Mouse (Mus musculus): ENCODE results near the gene Gzmn. TPM values are rescaled to one million over a fixed set of nuclear protein-coding genes. Genes with fewer than 3 reads are reported as not detected.
"Not testable (repeated sequence)": the region's sequence is repeated elsewhere in the genome, so short reads cannot be mapped to it uniquely, and the experiment has no call there.

The Gzmn gene
- not detected in 2 replicates for polyA plus RNA-seq (2012)

DNA sequence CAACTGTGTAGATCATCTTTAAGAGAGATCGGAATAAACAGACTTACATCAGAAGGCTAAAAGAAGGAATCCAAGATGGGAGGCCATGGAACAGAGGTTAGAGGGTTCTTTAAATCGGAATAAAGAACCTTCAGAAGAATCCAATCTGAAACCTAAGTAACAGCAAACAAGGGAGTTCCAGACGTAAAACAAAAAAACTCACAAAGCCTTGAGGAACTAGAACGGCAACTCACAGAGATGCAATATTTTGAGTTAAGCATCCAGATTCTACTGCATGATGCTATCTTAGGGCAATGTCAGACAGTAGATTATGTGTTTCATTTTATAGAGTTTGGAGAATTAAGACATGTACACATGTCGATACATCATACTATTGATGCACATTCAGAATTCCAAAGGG lies at the start of gene Gzmn:
Gene Gzmn, minus strand, starts transcription at position 101 of the 400 bp plus-strand sequence.
- no peak for TF ChIP-seq GATA1 (IDR thresholded peaks at IDR 0.05; ENCODE audit: low read length)

DNA sequence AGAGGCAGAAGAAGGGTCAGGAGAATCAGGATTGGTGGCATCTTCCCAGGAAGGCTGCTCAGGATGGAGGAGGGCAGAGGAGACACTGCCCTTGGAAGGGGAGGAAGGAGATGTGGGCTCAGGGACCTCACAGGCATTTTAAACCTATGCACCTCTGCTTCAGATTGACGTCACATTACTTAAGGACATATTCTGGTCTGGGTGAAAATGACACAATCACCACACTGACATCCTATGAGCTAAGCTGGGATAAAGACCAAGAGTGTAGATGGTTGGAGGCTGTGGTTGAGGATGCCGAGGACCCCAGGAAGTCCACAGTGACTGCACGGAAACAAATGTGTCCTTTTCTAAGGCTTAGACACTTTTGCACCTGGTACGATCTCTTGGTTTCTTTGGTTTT lies 36.9 kb upstream of the Gzmn start, which contains the start of gene Gzmf:
Gene Gzmf, minus strand, starts transcription at position 101 of the 400 bp plus-strand sequence.
- TF ChIP-seq GATA1 (IDR thresholded peaks at IDR 0.05; ENCODE audit: low read length) = no peak

DNA sequence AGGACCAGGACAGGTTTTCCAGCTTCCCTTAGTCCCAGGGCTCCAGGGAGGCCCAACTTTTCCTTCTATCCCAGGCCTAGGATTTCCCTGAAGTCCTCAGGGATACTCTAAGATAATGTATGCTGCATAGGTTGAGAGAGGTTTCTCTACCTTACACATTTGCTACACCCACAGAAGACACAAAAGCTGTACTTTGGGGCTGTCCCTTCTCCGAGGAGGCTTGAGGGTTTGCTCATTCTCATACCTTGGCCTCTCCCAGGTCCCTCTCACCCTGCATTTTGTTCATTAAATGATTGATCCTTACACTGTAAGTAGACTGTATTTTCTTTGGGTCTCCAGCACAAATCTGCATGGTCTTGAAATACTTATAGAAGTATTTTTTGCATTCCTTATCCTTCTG lies 31.2 kb upstream of the Gzmn start:
- TF ChIP-seq GATA1 (IDR thresholded peaks at IDR 0.05; ENCODE audit: low read length) = no peak

DNA sequence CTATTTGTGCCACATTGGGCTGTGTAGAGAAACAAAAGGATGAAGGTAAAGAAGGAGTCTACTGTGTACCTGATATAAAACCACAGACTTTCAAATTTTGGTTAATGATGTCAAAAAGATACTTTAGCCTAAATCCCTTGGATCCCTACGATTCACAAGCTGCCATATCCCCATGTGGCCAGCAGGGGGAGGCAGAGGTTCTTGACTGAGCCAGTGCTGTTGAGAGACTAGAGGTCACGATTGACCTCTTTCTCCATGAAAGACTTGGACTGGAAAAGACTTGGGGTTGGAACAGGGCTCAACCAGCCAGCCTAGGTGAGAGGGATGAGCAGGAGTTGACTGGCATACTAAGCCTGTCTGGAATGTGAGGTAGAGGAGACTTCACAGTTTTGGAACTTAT lies 29.6 kb upstream of the Gzmn start:
- no peak for TF ChIP-seq GATA1 (IDR thresholded peaks at IDR 0.05; ENCODE audit: low read length)

DNA sequence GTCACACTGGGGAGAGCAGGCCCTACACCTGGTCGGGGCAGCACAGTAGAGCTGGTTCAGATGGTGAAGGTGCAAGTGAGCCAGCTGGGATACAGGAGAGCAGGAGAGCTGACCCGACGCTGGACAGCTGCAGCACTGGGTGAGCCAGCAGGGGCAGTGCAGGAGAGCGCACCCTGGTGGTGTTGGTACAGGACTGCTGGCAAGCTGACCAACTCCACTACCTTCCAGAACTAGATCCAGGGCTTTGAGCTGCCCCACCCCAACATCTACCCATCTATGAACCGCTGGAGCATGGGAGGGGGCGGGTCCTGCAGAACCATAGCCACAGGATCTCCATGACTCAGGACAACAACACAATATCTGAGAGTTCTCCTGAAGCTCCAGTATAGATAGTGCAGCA lies 12.5 kb upstream of the Gzmn start:
- no peak for TF ChIP-seq GATA1 (IDR thresholded peaks at IDR 0.05; ENCODE audit: low read length)

DNA sequence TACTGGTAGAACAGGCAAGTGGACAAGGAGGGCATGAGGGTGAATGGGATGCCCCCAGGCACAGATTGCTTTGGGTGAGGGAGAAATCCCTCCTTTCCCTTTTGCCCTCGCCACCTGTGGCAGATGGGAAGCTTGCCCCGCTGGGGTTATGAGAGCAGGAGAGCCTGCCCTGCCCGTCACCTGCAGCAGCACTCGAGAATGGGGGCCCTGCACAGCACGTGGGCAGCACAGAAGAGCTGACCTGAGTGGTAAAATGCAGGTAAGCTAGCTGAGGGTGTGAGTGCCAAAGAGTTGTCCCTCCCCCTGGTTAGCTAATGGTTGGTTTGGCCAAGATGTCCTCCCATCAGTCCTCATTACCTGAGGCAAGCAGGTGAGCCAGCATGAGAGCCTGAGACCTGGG lies 12.1 kb upstream of the Gzmn start:
- no peak for TF ChIP-seq GATA1 (IDR thresholded peaks at IDR 0.05; ENCODE audit: low read length)

DNA sequence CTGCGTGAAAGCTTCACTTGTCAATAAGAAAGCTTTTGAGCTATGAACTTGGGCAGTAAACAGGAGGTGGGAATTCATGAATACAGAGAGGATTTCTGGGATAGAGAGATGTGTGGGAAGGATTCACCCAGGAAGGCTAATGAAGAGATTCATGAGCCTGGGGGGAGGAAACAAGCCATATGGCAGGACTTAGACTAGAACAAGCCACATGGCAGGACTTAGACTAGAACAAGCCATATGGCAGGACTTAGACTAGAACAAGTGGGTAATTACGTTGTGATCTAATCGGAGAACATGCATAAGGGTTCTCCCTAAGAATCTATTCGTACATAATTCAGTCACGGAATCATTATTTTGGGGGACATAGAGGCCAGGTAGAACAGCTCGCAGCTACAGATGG lies 1.0 kb downstream of the Gzmn start:
- no peak for TF ChIP-seq GATA1 (IDR thresholded peaks at IDR 0.05; ENCODE audit: low read length)

DNA sequence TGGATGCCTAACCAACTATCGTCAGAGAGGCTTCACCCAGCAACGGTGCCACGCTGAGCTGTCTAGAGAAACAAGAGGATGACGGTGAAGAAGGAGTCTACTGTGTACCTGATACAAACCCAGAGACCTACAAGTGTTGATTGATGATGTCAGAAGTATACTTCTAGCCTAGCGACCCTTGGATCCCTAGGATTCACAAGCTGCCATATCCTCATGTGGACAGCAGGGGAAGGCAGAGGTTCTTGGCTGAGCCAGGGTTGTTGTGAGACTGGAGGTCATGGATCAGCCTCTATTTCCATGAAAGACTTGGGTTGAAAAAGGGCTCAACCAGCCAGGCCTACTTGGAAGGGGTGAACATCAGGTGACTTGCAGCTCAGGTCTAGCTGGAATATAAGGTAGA lies 1.7 kb downstream of the Gzmn start:
- TF ChIP-seq GATA1 (IDR thresholded peaks at IDR 0.05; ENCODE audit: low read length) = no peak

DNA sequence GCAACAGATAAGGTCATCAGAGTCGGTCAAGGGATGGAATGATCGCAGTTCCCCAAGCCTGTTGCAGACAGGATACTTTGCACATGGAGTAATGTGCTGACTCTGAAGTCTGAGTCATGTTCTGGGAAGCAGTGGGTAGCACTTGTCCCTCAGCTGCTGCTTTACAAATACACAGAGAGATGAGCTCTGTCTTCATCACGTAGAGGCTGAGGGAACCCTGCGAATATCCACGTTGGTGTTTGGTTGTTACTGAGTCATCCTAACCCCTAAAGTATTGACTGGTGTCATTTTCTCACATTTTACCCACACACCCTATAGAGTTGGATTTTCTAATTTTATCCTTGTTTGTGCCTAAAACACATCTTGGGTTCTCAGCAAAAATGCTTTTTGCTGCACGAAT lies 6.4 kb downstream of the Gzmn start:
- TF ChIP-seq GATA1 (IDR thresholded peaks at IDR 0.05; ENCODE audit: low read length) = no peak

DNA sequence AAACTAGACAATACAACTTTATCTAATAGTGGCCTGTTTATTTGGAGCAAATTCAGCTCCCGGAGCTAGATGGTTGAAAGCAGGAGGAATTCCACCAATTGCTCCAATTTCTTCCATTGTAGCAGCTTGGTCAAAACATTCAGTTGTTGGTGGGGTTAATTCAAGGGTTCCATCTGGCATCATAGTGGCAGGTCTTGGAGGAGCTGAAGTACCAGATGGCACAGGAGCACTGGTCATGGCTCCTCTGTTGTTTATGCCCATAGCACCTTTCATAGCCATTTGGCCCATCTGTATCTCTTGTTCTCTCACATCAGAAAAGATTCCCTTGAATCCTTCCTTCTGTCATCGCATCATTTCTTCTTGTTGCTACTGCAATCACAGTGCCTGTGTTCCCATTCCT lies 12.3 kb downstream of the Gzmn start:
- no peak for TF ChIP-seq GATA1 (IDR thresholded peaks at IDR 0.05; ENCODE audit: low read length)

DNA sequence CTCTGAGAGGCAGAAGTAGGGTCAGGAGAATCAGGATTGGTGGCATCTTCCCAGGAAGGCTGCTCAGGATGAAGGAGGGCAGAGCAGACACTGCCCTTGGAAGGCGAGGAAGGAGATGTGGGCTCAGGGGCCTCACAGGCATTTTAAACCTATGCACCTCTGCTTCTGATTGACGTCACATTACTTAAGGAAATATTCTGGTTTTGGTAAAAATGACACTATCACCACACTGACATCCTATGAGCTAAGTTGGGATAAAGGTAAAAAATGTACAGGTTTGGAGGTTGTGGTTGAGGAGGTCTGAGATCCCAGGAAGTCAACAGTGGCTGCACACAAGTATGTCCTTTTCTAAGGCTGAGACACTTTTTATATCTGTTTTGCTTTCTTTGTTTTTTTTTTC lies 14.9 kb downstream of the Gzmn start, which contains the start of gene Gzmg:
Gene Gzmg, minus strand, starts transcription at position 101 of the 400 bp plus-strand sequence.
- TF ChIP-seq GATA1 (IDR thresholded peaks at IDR 0.05; ENCODE audit: low read length) = not testable (repeated sequence)

DNA sequence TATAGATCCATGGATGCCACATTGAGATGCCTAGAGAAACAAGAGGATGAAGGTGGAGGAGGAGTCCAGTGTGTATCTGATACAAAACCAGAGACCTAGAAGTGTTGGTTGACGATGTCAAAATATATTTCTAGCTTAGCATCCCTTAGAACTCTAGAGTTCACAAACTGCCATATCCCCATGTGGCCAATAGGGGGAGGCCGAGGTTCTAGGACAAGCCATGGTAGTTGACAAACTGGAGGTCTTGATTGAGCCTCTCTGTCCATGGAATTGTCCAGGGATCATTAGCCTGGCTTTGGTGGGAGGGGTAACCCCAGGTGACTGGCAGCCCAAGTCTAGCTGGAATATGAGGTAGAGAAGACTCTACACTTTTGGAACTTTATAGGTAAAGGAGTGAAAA lies 19.1 kb downstream of the Gzmn start:
- no peak for TF ChIP-seq GATA1 (IDR thresholded peaks at IDR 0.05; ENCODE audit: low read length)

DNA sequence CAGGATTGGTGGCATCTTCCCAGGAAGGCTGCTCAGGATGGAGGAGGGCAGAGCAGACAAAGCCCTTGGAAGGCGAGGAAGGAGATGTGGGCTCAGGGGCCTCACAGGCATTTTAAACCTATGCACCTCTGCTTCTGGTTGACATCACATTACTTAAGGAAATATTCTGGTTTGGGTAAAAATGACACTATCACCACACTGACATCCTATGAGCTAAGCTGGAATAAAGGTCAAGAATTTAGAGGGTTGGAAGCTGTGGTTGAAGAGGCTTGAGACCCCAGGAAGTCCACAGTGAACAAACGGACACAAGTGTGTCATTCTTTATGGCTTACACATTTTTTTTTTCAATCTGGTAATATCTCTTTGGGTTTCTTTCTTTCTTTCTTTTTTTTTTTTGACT lies 41.9 kb downstream of the Gzmn start, which contains the start of gene Gzmd:
Gene Gzmd, minus strand, starts transcription at position 101 of the 400 bp plus-strand sequence.
- not testable (repeated sequence) for TF ChIP-seq GATA1 (IDR thresholded peaks at IDR 0.05; ENCODE audit: low read length)

DNA sequence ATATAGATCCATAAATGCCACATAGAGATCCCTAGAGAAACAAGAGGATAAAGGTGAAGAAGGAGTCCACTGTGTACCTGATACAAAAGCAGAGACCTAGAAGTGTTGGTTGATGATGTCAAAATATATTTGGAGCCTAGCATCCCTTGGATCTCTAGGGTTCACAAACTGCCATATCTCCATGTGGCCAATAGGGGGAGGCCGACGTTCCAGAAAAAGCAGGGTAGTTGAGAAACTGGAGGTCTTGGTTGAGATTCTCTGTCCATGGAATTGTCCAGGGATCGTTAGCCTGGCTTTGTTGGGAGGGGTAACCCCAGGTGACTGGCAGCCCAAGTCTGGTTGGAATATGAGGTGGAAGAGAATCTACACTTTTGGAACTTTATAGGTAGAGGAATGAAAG lies 46.1 kb downstream of the Gzmn start:
- no peak for TF ChIP-seq GATA1 (IDR thresholded peaks at IDR 0.05; ENCODE audit: low read length)

DNA sequence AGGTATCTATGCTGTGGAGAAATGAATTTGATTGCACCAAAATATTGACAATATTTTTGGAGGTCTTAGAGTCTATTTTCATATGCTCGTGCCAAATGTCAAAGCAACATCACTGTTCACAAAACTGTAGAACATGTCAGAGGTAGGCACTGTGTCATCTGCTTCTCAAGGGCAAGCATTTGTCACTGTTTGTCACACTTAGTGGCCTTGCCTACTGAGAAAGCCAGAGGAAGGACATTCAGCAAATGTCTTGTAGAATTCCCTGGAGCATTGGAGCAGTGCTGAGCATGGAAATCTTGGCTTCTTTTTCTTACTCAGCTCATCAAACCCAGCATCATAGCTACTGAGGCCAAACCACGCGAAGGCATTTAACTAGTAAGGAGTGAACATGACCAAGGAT lies 50.9 kb downstream of the Gzmn start:
- TF ChIP-seq GATA1 (IDR thresholded peaks at IDR 0.05; ENCODE audit: low read length) = no peak

DNA sequence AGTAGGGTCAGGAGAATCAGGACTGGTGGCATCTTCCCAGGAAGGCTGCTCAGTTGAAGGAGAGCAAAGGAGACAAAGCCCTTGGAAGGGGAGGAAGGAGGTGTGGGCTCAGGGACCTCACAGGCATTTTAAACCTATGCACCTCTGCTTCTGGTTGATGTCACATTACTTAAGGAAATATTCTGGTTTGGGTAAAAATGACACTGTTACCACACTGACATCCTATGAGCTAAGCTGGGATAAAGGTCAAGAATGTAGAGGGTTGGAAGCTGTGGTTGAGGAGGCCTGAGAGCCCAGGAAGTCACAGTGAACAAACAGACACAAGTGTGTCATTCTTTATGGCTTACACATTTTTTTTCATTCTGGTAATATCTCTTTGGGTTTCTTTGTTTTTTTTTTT lies 53.9 kb downstream of the Gzmn start, which contains the start of gene Gzme:
Gene Gzme, minus strand, starts transcription at position 101 of the 400 bp plus-strand sequence.
- TF ChIP-seq GATA1 (IDR thresholded peaks at IDR 0.05; ENCODE audit: low read length) = no peak

Other genes starting within 250 kb of the Gzmn start
- not detected in 2 replicates for gene Cma1, start 229.9 kb downstream of the Gzmn start, polyA plus RNA-seq (2012)
- gene Cma2, start 223.6 kb downstream of the Gzmn start, polyA plus RNA-seq (2012) = not detected in 2 replicates
- gene Mcpt1, start 156.6 kb downstream of the Gzmn start, polyA plus RNA-seq (2012) = 0.05 and 0.10 TPM in 2 replicates
- not detected in 2 replicates for gene Mcpt9, start 144.1 kb downstream of the Gzmn start, polyA plus RNA-seq (2012)
- gene Mcpt2, start 132.6 kb downstream of the Gzmn start, polyA plus RNA-seq (2012) = 0.08 TPM in 2 replicates
- not detected in 2 replicates for gene Mcpt4, start 112.3 kb downstream of the Gzmn start, polyA plus RNA-seq (2012)
- not detected in 2 replicates for gene Mcpt8, start 89.3 kb downstream of the Gzmn start, polyA plus RNA-seq (2012)
- not detected in 2 replicates for gene Ctsg, start 72.0 kb downstream of the Gzmn start, polyA plus RNA-seq (2012)
- not detected in 2 replicates for gene Gzme, start 54.0 kb downstream of the Gzmn start, polyA plus RNA-seq (2012)
- not detected in 2 replicates for gene Gzmd, start 42.0 kb downstream of the Gzmn start, polyA plus RNA-seq (2012)
- not detected in 2 replicates for gene Gzmg, start 15.0 kb downstream of the Gzmn start, polyA plus RNA-seq (2012)
- not detected in 2 replicates for gene Gzmf, start 36.8 kb upstream of the Gzmn start, polyA plus RNA-seq (2012)
- gene Gzmc, start 60.1 kb upstream of the Gzmn start, polyA plus RNA-seq (2012) = not detected in 2 replicates
- gene Gzmb, start 87.7 kb upstream of the Gzmn start, polyA plus RNA-seq (2012) = 0.13 and 0.36 TPM in 2 replicates
- not detected in 2 replicates for gene Atp12a, start 190.5 kb upstream of the Gzmn start, polyA plus RNA-seq (2012)
- not detected in 2 replicates for gene Rnf17, start 228.0 kb upstream of the Gzmn start, polyA plus RNA-seq (2012)